12 mouse cellular contexts compared by ENCODE assay signal in the genomic region with DNA sequence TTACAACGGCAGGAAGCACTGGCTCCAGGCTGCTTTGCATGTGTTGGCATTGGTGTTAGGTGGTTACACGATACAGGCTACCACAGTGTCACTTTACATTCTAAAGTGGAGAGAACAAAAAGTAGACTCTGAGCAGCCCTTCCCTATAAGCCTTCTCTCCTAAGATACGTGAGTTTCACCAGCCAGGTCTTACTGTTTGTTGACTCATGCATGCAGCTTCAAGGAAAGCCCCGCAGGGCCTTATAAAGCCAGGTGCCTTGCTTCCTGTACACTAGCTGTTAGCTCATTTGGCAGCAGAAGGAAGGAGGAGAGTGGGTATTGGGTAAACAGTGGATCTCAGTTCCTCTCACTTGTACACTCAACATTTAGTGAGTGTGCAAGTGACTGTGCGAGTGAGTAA.
DNase-seq lines count a peak whose midpoint lies in the region; ATAC-seq lines count a peak whose summit lies in the region.
"Had no signal": no experiment of that assay in that cellular context is flagged by ENCODE, and none has a peak within 500 bp of the region (broad histone marks: within the 10 kb centered on the region; RNA-seq: fewer than 3 reads in every experiment).

No protein-coding gene starts in this region.

- H3K4me2 ChIP-seq in embryonic facial prominence, embryonic 14.5 days (ENCODE audit: low read depth, low read length): no peak overlapping the region
- H3K4me2 ChIP-seq: heart, embryonic 11.5 days had no signal

- H3K9me3 ChIP-seq in embryonic facial prominence, embryonic 14.5 days (ENCODE audit: control insufficient read depth, low read length): no peaks in the 10 kb centered on the region
- 0 out of 2 replicates have a peak, but pooled peaks cover 2% of the 10 kb centered on the region for H3K9me3 ChIP-seq in embryonic facial prominence, embryonic 10.5 days

- DNase-seq in embryonic facial prominence, embryonic 14.5 days (ENCODE audit: low spot score): peak; percentile 56
- DNase-seq in embryonic facial prominence, embryonic 10.5 days (ENCODE audit: low spot score): no peak
- peak; percentile 88 for DNase-seq in A20 (ENCODE audit: low read depth, low spot score)
- DNase-seq in induced T-regulatory cell, adult 2 months (ENCODE audit: low read depth): peak; percentile 61
- peak; percentile 73 for DNase-seq in splenic B cell, adult 2 months (ENCODE audit: low read depth, low spot score)
- DNase-seq in urinary bladder, adult 2 months (ENCODE audit: low spot score): no peak
- no peak for DNase-seq in embryo, embryonic 9.5 days (ENCODE audit: extremely low spot score)
- DNase-seq in c-Kit-positive CD71-positive TER-119-positive erythroid progenitor cells, embryonic 14.5 days (ENCODE audit: low spot score): no peak
- DNase-seq: kidney, adult 18-20 months; liver, postnatal 0 days had no signal

- no peaks in the 10 kb centered on the region for H3K36me3 ChIP-seq in embryonic facial prominence, embryonic 14.5 days (ENCODE audit: control insufficient read depth, insufficient read depth, low read length)
- H3K36me3 ChIP-seq in embryonic facial prominence, embryonic 10.5 days (replicated peaks): no peaks in the 10 kb centered on the region; the same call in 1 of the 2 replicates
- no peaks in the 10 kb centered on the region for H3K36me3 ChIP-seq in splenic B cell, adult 2 months (ENCODE audit: control insufficient read depth, insufficient read depth, low read length, poor library complexity, severe bottlenecking)

- H3K27ac ChIP-seq in embryonic facial prominence, embryonic 14.5 days (replicated peaks; ENCODE audit: low read depth, low read length): no peak overlapping the region
- no peak overlapping the region for H3K27ac ChIP-seq in embryonic facial prominence, embryonic 10.5 days (replicated peaks)

- no peaks in the 10 kb centered on the region for H3K27me3 ChIP-seq in embryonic facial prominence, embryonic 14.5 days (replicated peaks; ENCODE audit: control insufficient read depth, insufficient read depth, low read length)
- no peaks in the 10 kb centered on the region for H3K27me3 ChIP-seq in embryonic facial prominence, embryonic 10.5 days (replicated peaks; ENCODE audit: low read depth, poor library complexity, severe bottlenecking)
- H3K27me3 ChIP-seq in splenic B cell, adult 2 months (ENCODE audit: control insufficient read depth, insufficient read depth, low read length, poor library complexity, severe bottlenecking): no peaks in the 10 kb centered on the region

- 67% methylated on average over 5 of the region's 5 CpGs for WGBS in embryonic facial prominence, embryonic 14.5 days
- 92% methylated on average over 5 of the region's 5 CpGs for WGBS in embryonic facial prominence, embryonic 10.5 days

- peak; percentile 72; the same call in 1 of the 2 replicates for ATAC-seq in embryonic facial prominence, embryonic 14.5 days (ENCODE audit: low read depth)
- ATAC-seq: forebrain, embryonic 16.5 days; liver, postnatal 0 days had no signal

- H3K9ac ChIP-seq in embryonic facial prominence, embryonic 14.5 days (ENCODE audit: low read depth, low read length): no peak overlapping the region
- H3K9ac ChIP-seq: liver, postnatal 0 days had no signal

- H3K4me1 ChIP-seq in embryonic facial prominence, embryonic 14.5 days (ENCODE audit: control insufficient read depth, insufficient read depth, low read length): peaks cover 4% of the 10 kb centered on the region
- H3K4me1 ChIP-seq in embryonic facial prominence, embryonic 10.5 days: peaks cover 13% of the 10 kb centered on the region

- no peak overlapping the region for H3K4me3 ChIP-seq in embryonic facial prominence, embryonic 14.5 days (ENCODE audit: low read depth, low read length)
- H3K4me3 ChIP-seq in embryonic facial prominence, embryonic 10.5 days: no peak overlapping the region

Comparison
In these comparisons a context has a peak if more than half of its experiments do, and no peak if none do; other contexts are left out.
1. DNase-seq: peak in embryonic facial prominence, embryonic 14.5 days (single experiment), A20 (single experiment), induced T-regulatory cell, adult 2 months (single experiment) and splenic B cell, adult 2 months (single experiment); none in embryonic facial prominence, embryonic 10.5 days (single experiment), urinary bladder, adult 2 months (single experiment), embryo, embryonic 9.5 days (single experiment) and c-Kit-positive CD71-positive TER-119-positive erythroid progenitor cells, embryonic 14.5 days (single experiment).